Mouse (Mus musculus) stomach, embryonic 15.5 days (tissue): ENCODE measurements around the gene Arpc1b. TPM values are rescaled to one million over a fixed set of nuclear protein-coding genes. Genes with fewer than 3 reads are reported as not detected.
A peak's percentile ranks its signal among the peaks of the same experiment; 100 is the strongest.

ENCODE experiments used
- ATAC-seq: fragments of 200-750 bp; cut with Nextera tagmentation; 2 replicates; pipeline ENCODE4 v1.8.0; 2017; ENCODE audit warnings: low read depth, moderate number of reproducible peaks, moderate TSS enrichment; ENCODE audit not compliant: insufficient read depth, low FRiP score
- H3K27ac ChIP-seq: fragments of 300-500 bp; sonication (generic); 2 replicates; pipeline ENCODE4 v1.5.1; 2015; ENCODE audit warnings: mild to moderate bottlenecking, inconsistent platforms
- H3K27me3 ChIP-seq: fragments of 300-500 bp; sonication (generic); replicated peaks from 2 replicates; pipeline ENCODE4 v1.6.1; 2015; ENCODE audit warnings: inconsistent platforms
- H3K36me3 ChIP-seq: fragments of 300-500 bp; sonication (generic); 2 replicates; pipeline ENCODE4 v1.6.1; 2015; ENCODE audit warnings: inconsistent platforms
- H3K4me1 ChIP-seq: fragments of 300-500 bp; sonication (generic); 2 replicates; pipeline ENCODE4 v1.6.1; 2015; ENCODE audit warnings: inconsistent platforms
- H3K4me2 ChIP-seq: fragments of 300-500 bp; sonication (generic); 2 replicates; pipeline ENCODE4 v1.6.1; 2015; ENCODE audit warnings: mild to moderate bottlenecking, inconsistent platforms
- H3K4me3 ChIP-seq: fragments of 300-500 bp; sonication (generic); replicated peaks from 2 replicates; pipeline ENCODE4 v1.5.1; 2015; ENCODE audit warnings: inconsistent platforms
- H3K9ac ChIP-seq: fragments of 300-500 bp; sonication (generic); 2 replicates; pipeline ENCODE4 v1.6.1; 2015; ENCODE audit warnings: inconsistent platforms
- H3K9me3 ChIP-seq: fragments of 300-500 bp; sonication (generic); 2 replicates; pipeline ENCODE4 v1.6.1; 2016; ENCODE audit warnings: inconsistent platforms
- WGBS: fragments of 180-500 bp; shearing (Covaris S2); methylation state at CpG from one replicate; pipeline ENCODE4 v1.1.7; 2015; 5-methylcytosine and 5-hydroxymethylcytosine counted together
- polyA plus RNA-seq: library from polyadenylated mRNA; unstranded; fragments of >200 nt; fragmentation: Nextera tagmentation; extraction: Ambion mirVana; gene quantifications from 2 replicates; pipeline ENCODE4 v1.2.1, GENCODE M21; 2015

Arpc1b gene
- polyA plus RNA-seq, 1 experiment from 2014 or later, result 405 TPM

GRCm38 (mm10) chr5:145167306-145167661, 53.3 kb downstream of the Arpc1b start:
- Histone ChIP-seq H3K4me3 (peak overlapping the region; percentile 95), H3K36me3 (0 out of 2 replicates have a peak, but pooled peaks cover 18% of the 10 kb centered on the region), H3K9ac (peak overlapping the region; percentile 84), H3K4me2 (peak overlapping the region; percentile 76), H3K4me1 (peaks cover 14% of the 10 kb centered on the region; the same call in 1 of the 2 replicates), H3K9me3 (no peaks in the 10 kb centered on the region), H3K27ac (peak overlapping the region; percentile 75), H3K27me3 (no peaks in the 10 kb centered on the region)
- WGBS, result 0% methylated on average over 28 of the region's 28 CpGs
- ATAC-seq, result peak; percentile 2; the same call in 1 of the 2 replicates

- H3K9me3 ChIP-seq, result no peaks in the 10 kb centered on the region
- H3K4me2 ChIP-seq, result no peak overlapping the region
- H3K4me3 ChIP-seq, result no peak overlapping the region
- H3K9ac ChIP-seq, result no peak overlapping the region
- H3K4me1 ChIP-seq, result no peaks in the 10 kb centered on the region
- no peak for ATAC-seq
- peaks cover 84% of the 10 kb centered on the region for H3K36me3 ChIP-seq
- no peaks in the 10 kb centered on the region for H3K27me3 ChIP-seq
- 83% methylated on average over 18 of the region's 18 CpGs for WGBS
- H3K27ac ChIP-seq, result no peak overlapping the region
These were observed 64.5 kb downstream of the Arpc1b start for GRCm38 (mm10) chr5:145178461-145178980.

Other genes starting within 250 kb of the Arpc1b start
- gene Smurf1, start 148.4 kb upstream of the Arpc1b start, polyA plus RNA-seq, result 14.3 and 14.4 TPM in 2 replicates
- gene Gm4871, start 81.5 kb upstream of the Arpc1b start, polyA plus RNA-seq, result not detected in 2 replicates
- not detected in 2 replicates for gene 1700018F24Rik, start 71.2 kb upstream of the Arpc1b start, polyA plus RNA-seq
- gene Arpc1a, start 30.4 kb upstream of the Arpc1b start, polyA plus RNA-seq, result 134 and 138 TPM in 2 replicates
- 0.18 and 0.52 TPM in 2 replicates for gene Kpna7, start 30.2 kb upstream of the Arpc1b start, polyA plus RNA-seq
- 90.9 and 91.1 TPM in 2 replicates for gene Pdap1, start 26.0 kb downstream of the Arpc1b start, polyA plus RNA-seq
- gene Bud31, start 26.1 kb downstream of the Arpc1b start, polyA plus RNA-seq, result 175 TPM in 2 replicates
- 13.7 and 13.9 TPM in 2 replicates for gene Ptcd1, start 52.9 kb downstream of the Arpc1b start, polyA plus RNA-seq
- gene Cpsf4, start 53.0 kb downstream of the Arpc1b start, polyA plus RNA-seq, result 43.0 and 44.6 TPM in 2 replicates
- gene Atp5j2, start 77.8 kb downstream of the Arpc1b start, polyA plus RNA-seq, result 678 and 770 TPM in 2 replicates
- gene Zkscan14, start 87.7 kb downstream of the Arpc1b start, polyA plus RNA-seq, result 7.4 and 8.0 TPM in 2 replicates
- gene Zkscan5, start 90.3 kb downstream of the Arpc1b start, polyA plus RNA-seq, result 10.4 and 12.1 TPM in 2 replicates
- gene Zfp655, start 117.5 kb downstream of the Arpc1b start, polyA plus RNA-seq, result 28.7 and 31.2 TPM in 2 replicates
- gene Zscan25, start 166.3 kb downstream of the Arpc1b start, polyA plus RNA-seq, result 0.68 and 0.85 TPM in 2 replicates
- gene Cyp3a57, start 231.1 kb downstream of the Arpc1b start, polyA plus RNA-seq, result not detected in 2 replicates